Mouse (Mus musculus) liver, postnatal 0 days (tissue): ENCODE data around the gene Mchr1.

Experiments used
- CTCF ChIP-seq: sonication (generic); IDR thresholded peaks from 2 replicates; pipeline ENCODE4 v1.5.1; 2016; ENCODE audit warnings: antibody characterized with exemption, low read depth
- EP300 ChIP-seq: IDR thresholded peaks from 2 replicates; pipeline ENCODE4 v1.6.1; 2016; ENCODE audit warnings: antibody characterized with exemption, low read depth, mild to moderate bottlenecking

DNA sequence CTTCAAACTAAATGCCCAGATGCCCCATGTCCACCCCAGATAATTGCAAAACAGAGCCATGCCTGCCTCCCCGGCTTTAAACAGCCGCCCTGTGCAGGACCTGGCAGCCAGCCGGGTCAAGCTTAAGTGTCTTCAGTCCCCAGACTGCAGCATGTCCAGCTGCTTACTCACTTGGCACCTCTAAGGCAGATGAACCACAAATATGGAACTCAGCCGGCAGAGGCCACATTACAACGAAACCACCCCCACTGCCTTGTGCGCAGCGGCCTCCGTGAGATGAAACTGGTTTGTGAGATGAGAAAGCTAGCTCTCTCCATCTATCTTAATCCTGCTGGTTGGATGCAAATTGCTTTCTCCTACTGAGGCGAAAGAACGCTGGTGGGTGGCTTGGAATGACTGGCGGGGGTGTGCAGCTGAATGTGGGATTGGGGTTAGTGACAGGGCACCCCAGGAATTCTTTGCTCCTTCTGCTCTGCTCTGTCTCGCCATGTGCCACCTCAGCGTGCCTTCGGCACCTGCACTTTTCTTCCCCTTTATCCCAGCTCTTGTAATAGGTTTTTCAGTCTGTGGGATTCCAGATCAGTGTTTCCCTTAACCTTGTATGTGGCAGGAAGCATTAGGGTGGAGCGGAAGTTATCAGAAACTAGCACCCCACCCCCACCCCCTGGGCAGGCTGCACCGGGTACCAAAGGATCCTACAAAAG, 29.2 kb downstream of the Mchr1 start:
- TF ChIP-seq CTCF (no peak), EP300 (no peak)
